Mouse (Mus musculus) MEL (cell line): ENCODE data around the gene Mroh2a. TPM values are rescaled to one million over a fixed set of nuclear protein-coding genes. Genes with fewer than 3 reads are reported as not detected.

Source experiments
- DNase-seq: peaks from one replicate; pipeline ENCODE4 v3.0.0; 2011; ENCODE audit warnings: low read depth, low spot score
- H3K27ac ChIP-seq: 2 replicates; pipeline ENCODE4 v1.5.1; 2012; ENCODE audit warnings: low read depth, mild to moderate bottlenecking, control low read depth, low read length, moderate library complexity; ENCODE audit not compliant: control insufficient read depth
- H3K27me3 ChIP-seq, 2 experiments: fragments of 150-350 bp in 1 of 2; sonication (generic) in 1 of 2; 2 replicates each; pipeline ENCODE4 v1.6.1; 2012; ENCODE audit warnings: low read length in 2 of 2, mild to moderate bottlenecking in 2 of 2, improper control_type of control experiment in 1 of 2, moderate library complexity in 1 of 2; ENCODE audit not compliant: insufficient read depth in 2 of 2, control insufficient read depth in 1 of 2
- H3K36me3 ChIP-seq, 2 experiments: 2 replicates each; pipeline ENCODE4 v1.6.1; 2012 to 2014; ENCODE audit warnings: low read length in 2 of 2, improper control_type of control experiment in 1 of 2, inconsistent platforms in 1 of 2, mild to moderate bottlenecking in 1 of 2; ENCODE audit not compliant: insufficient read depth in 2 of 2, control insufficient read depth in 1 of 2
- H3K4me1 ChIP-seq, 2 experiments: fragments of 150-350 bp in 1 of 2; sonication (generic) in 1 of 2; 2 replicates each; pipeline ENCODE4 v1.6.1; 2012; ENCODE audit warnings: low read length in 2 of 2, improper control_type of control experiment in 1 of 2, mild to moderate bottlenecking in 1 of 2; ENCODE audit not compliant: insufficient read depth in 2 of 2, control insufficient read depth in 1 of 2
- H3K4me3 ChIP-seq, 2 experiments: fragments of 150-350 bp in 1 of 2; sonication (generic) in 1 of 2; 2 replicates each; pipeline ENCODE4 v1.5.1; 2012; ENCODE audit warnings: low read depth in 2 of 2, low read length in 2 of 2, mild to moderate bottlenecking in 2 of 2, moderate library complexity in 2 of 2, control low read depth in 1 of 2, improper control_type of control experiment in 1 of 2; ENCODE audit not compliant: control insufficient read depth in 1 of 2, insufficient read depth in 1 of 2
- H3K79me2 ChIP-seq: 2 replicates; pipeline ENCODE4 v1.6.1; 2012; ENCODE audit warnings: mild to moderate bottlenecking, low read length, moderate library complexity; ENCODE audit not compliant: control insufficient read depth, poor library complexity, insufficient read depth
- H3K9ac ChIP-seq: 2 replicates; pipeline ENCODE4 v1.6.1; 2012; ENCODE audit warnings: low read depth, mild to moderate bottlenecking, control low read depth, low read length, moderate library complexity; ENCODE audit not compliant: control insufficient read depth, poor library complexity, severe bottlenecking
- H3K9me3 ChIP-seq: fragments of 150-350 bp; sonication (generic); replicated peaks from 2 replicates; pipeline ENCODE4 v1.6.1; 2012; ENCODE audit warnings: mild to moderate bottlenecking, low read length, improper control_type of control experiment, moderate library complexity; ENCODE audit not compliant: insufficient read depth
- CHD1 ChIP-seq: IDR thresholded peaks from 2 replicates; pipeline ENCODE4 v1.6.1; 2012; ENCODE audit warnings: low read depth, mild to moderate bottlenecking, inconsistent platforms, low read length, improper control_type of control experiment
- CTCF ChIP-seq, 3 experiments: IDR thresholded peaks in 2 of 3; conservative IDR thresholded peaks in 1 of 3; 2 replicates each; pipeline ENCODE4 v1.5.1; 2011 to 2012; ENCODE audit warnings: low read length in 3 of 3, low read depth in 2 of 3, mild to moderate bottlenecking in 2 of 3, improper control_type of control experiment in 1 of 3, inconsistent platforms in 1 of 3, mixed read lengths in 1 of 3, moderate library complexity in 1 of 3; ENCODE audit not compliant: control insufficient read depth in 1 of 3, insufficient read depth in 1 of 3, poor library complexity in 1 of 3, severe bottlenecking in 1 of 3
- E2F4 ChIP-seq: IDR thresholded peaks from 2 replicates; pipeline ENCODE4 v1.6.1; 2011; ENCODE audit warnings: low read depth, low read length, improper control_type of control experiment, borderline replicate concordance
- ELF1 ChIP-seq: IDR thresholded peaks from 2 replicates; pipeline ENCODE4 v1.6.1; 2014; ENCODE audit warnings: low read depth, mild to moderate bottlenecking, inconsistent platforms, low read length, improper control_type of control experiment, moderate library complexity
- EP300 ChIP-seq, 2 experiments: IDR thresholded peaks; 2 replicates each; pipeline ENCODE4 v1.6.1; 2011; ENCODE audit warnings: improper control_type of control experiment in 2 of 2, low read length in 2 of 2, low read depth in 1 of 2, mild to moderate bottlenecking in 1 of 2
- GABPA ChIP-seq: IDR thresholded peaks from 2 replicates; pipeline ENCODE4 v1.6.1; 2012; ENCODE audit warnings: low read depth, mild to moderate bottlenecking, inconsistent platforms, low read length, improper control_type of control experiment, moderate library complexity
- GATA1 ChIP-seq: IDR thresholded peaks from 2 replicates; pipeline ENCODE4 v1.6.1; 2011; ENCODE audit warnings: low read depth, low read length, improper control_type of control experiment
- HCFC1 ChIP-seq: IDR thresholded peaks from 2 replicates; pipeline ENCODE4 v1.6.1; 2012; ENCODE audit warnings: low read depth, mild to moderate bottlenecking, inconsistent platforms, low read length, improper control_type of control experiment, moderate library complexity
- JUND ChIP-seq: IDR thresholded peaks from 2 replicates; pipeline ENCODE4 v1.6.1; 2011; ENCODE audit warnings: low read depth, mild to moderate bottlenecking, improper control_type of control experiment, low read length
- MAFK ChIP-seq: IDR thresholded peaks from 2 replicates; pipeline ENCODE4 v1.6.1; 2011; ENCODE audit warnings: low read depth, mild to moderate bottlenecking, low read length, improper control_type of control experiment, borderline replicate concordance
- MAX ChIP-seq: IDR thresholded peaks from 2 replicates; pipeline ENCODE4 v1.6.1; 2011; ENCODE audit warnings: low read length, improper control_type of control experiment
- MEF2A ChIP-seq: IDR thresholded peaks from 2 replicates; pipeline ENCODE4 v1.6.1; 2014; ENCODE audit warnings: low read depth, mild to moderate bottlenecking, inconsistent platforms, low read length, improper control_type of control experiment; ENCODE audit not compliant: poor library complexity, insufficient replicate concordance, severe bottlenecking; ENCODE audit errors: extremely low read depth
- MYB ChIP-seq: IDR thresholded peaks from 2 replicates; pipeline ENCODE4 v1.6.1; 2011; ENCODE audit warnings: mild to moderate bottlenecking, low read depth, low read length, improper control_type of control experiment
- NELFE ChIP-seq: IDR thresholded peaks from 2 replicates; pipeline ENCODE4 v1.6.1; 2011; ENCODE audit warnings: low read depth, low read length, improper control_type of control experiment
- POLR2AphosphoS5 ChIP-seq: IDR thresholded peaks from 2 replicates; pipeline ENCODE4 v1.6.1; 2012; ENCODE audit warnings: low read depth, borderline replicate concordance, mild to moderate bottlenecking, inconsistent platforms, low read length, moderate library complexity, mixed read lengths
- RAD21 ChIP-seq: IDR thresholded peaks from 2 replicates; pipeline ENCODE4 v1.6.1; 2011; ENCODE audit warnings: mild to moderate bottlenecking, low read depth, low read length, improper control_type of control experiment
- RCOR1 ChIP-seq: IDR thresholded peaks from 2 replicates; pipeline ENCODE4 v1.6.1; 2012; ENCODE audit warnings: low read depth, mild to moderate bottlenecking, inconsistent platforms, low read length, improper control_type of control experiment
- TCF12 ChIP-seq: IDR thresholded peaks from 2 replicates; pipeline ENCODE4 v1.6.1; 2014; ENCODE audit warnings: low read depth, mild to moderate bottlenecking, inconsistent platforms, low read length, improper control_type of control experiment, moderate library complexity
- UBTF ChIP-seq: IDR thresholded peaks from 2 replicates; pipeline ENCODE4 v1.6.1; 2012; ENCODE audit warnings: low read depth, mild to moderate bottlenecking, inconsistent platforms, low read length, improper control_type of control experiment, moderate library complexity, borderline replicate concordance; ENCODE audit not compliant: insufficient read depth
- ZC3H11A ChIP-seq: IDR thresholded peaks from 2 replicates; pipeline ENCODE4 v1.6.1; 2012; ENCODE audit warnings: low read depth, mild to moderate bottlenecking, inconsistent platforms, low read length, improper control_type of control experiment
- ZNF384 ChIP-seq: IDR thresholded peaks from 2 replicates; pipeline ENCODE4 v1.6.1; 2012; ENCODE audit warnings: low read depth, mild to moderate bottlenecking, inconsistent platforms, low read length, improper control_type of control experiment
- polyA plus RNA-seq, 2 experiments: library from polyadenylated mRNA; stranded (reverse) in 1 of 2; unstranded in 1 of 2; fragments of >175 nt in 1 of 2; fragments of >200 nt in 1 of 2; gene quantifications; 2 replicates each; pipeline versions ENCODE4 v1.2.1 to v1.2.4; 2012; ENCODE audit warnings: low replicate concordance in 2 of 2, low read depth in 1 of 2; ENCODE audit not compliant: insufficient read length in 2 of 2, insufficient read depth in 1 of 2, missing spikeins in 1 of 2
- total RNA-seq: library from RNA; depleted of rRNA; stranded (reverse); fragments of 300-350 nt; gene quantifications from 2 replicates; pipeline ENCODE4 v1.2.3, GENCODE M21; 2012

Gene Mroh2a
- total and polyA plus RNA-seq, 3 experiments = 0.27 to 2.5 TPM; not detected in 1

DNA sequence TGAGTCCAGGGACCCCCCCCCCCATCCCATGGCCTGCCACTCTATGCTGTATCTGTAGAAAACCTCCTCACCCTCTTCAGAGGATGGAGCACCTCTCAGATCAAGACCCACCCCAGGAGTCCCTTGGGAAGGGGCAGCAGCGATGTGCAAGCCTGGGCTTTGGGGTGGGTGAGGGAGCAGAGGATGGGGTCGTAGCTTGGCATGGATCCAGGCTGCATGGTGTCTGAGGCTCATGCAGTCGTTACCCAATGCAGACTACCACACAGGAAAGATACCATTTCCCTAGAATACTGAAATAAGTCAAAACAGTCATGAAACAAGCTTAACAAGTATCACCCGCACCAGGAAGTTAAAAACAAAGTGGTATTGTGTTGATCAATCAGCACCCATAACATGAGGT, 21.9 kb downstream of the Mroh2a start:
- Histone ChIP-seq H3K36me3 (no peaks in the 10 kb centered on the region), H3K79me2 (no peaks in the 10 kb centered on the region), H3K4me3 (no peak overlapping the region), H3K27me3 (no peaks in the 10 kb centered on the region), H3K27ac (no peak overlapping the region), H3K9ac (no peak overlapping the region), H3K4me1 (0 out of 4 replicates have a peak, but pooled peaks cover 0 to 3% of the 10 kb centered on the region in 2 experiments), H3K9me3 (no peaks in the 10 kb centered on the region)
- TF ChIP-seq ZC3H11A (no peak), NELFE (no peak), RCOR1 (no peak), EP300 (IDR thresholded peaks at IDR 0.05; ENCODE audit: low read depth in 1 of 2, low read length in 2 of 2) (no peak), MAFK (no peak), MAX (no peak), RAD21 (no peak), HCFC1 (no peak), ZNF384 (no peak), GATA1 (no peak), MYB (no peak), JUND (no peak), MEF2A (no peak)
- no peak for DNase-seq

- no peaks in the 10 kb centered on the region for H3K79me2 ChIP-seq
- no peaks in the 10 kb centered on the region for H3K9me3 ChIP-seq
- H3K27me3 ChIP-seq = no peaks in the 10 kb centered on the region
- H3K36me3 ChIP-seq = no peaks in the 10 kb centered on the region
- TF ChIP-seq POLR2AphosphoS5 = no peak
- no peak for TF ChIP-seq UBTF
- no peak for TF ChIP-seq CHD1
- no peak for TF ChIP-seq CTCF (IDR thresholded peaks at IDR 0.05 in 2 of 3, conservative IDR thresholded peaks at IDR 0.05 in 1 of 3; ENCODE audit: control insufficient read depth in 1 of 3, insufficient read depth in 1 of 3, low read depth in 2 of 3, low read length in 3 of 3, poor library complexity in 1 of 3, severe bottlenecking in 1 of 3)
- TF ChIP-seq TCF12 = no peak
- TF ChIP-seq E2F4 = no peak
- TF ChIP-seq ELF1 = no peak
- TF ChIP-seq GABPA = no peak
- no peak for TF ChIP-seq MYB
- no peak for TF ChIP-seq ZC3H11A
- DNase-seq = no peak
- H3K4me3 ChIP-seq = no peak overlapping the region
- H3K9ac ChIP-seq = no peak overlapping the region
- 0 out of 4 replicates have a peak, but pooled peaks cover 0 to 3% of the 10 kb centered on the region in 2 experiments for H3K4me1 ChIP-seq
- H3K27ac ChIP-seq = no peak overlapping the region
These were observed 22.8 kb downstream of the Mroh2a start for GRCm38 (mm10) chr1:88249596-88249995.
